Mouse (Mus musculus) midbrain, postnatal 0 days (tissue): ENCODE measurements around the gene Olfr654. TPM values are rescaled to one million over a fixed set of nuclear protein-coding genes. Genes with fewer than 3 reads are reported as not detected.
A peak's percentile ranks its signal among the peaks of the same experiment; 100 is the strongest.

Experiments used
- ATAC-seq: fragments of 200-750 bp; cut with Nextera tagmentation; 2 replicates; pipeline ENCODE4 v1.8.0; 2017; ENCODE audit warnings: moderate number of reproducible peaks, mild to moderate bottlenecking, moderate TSS enrichment, moderate library complexity; ENCODE audit not compliant: low FRiP score
- DNase-seq: peaks from one replicate; pipeline ENCODE4 v3.0.0-alpha.2; 2015; ENCODE audit warnings: low spot score
- H3K27ac ChIP-seq: fragments of 300-500 bp; sonication (generic); 2 replicates; pipeline ENCODE4 v1.5.1; 2014; ENCODE audit warnings: low read depth, mild to moderate bottlenecking, low read length, mixed read lengths
- H3K27me3 ChIP-seq: fragments of 300-500 bp; sonication (generic); 2 replicates; pipeline ENCODE4 v1.6.1; 2014; ENCODE audit warnings: low read length, control low read depth, mixed read lengths; ENCODE audit not compliant: insufficient read depth
- H3K36me3 ChIP-seq: fragments of 300-500 bp; sonication (generic); 2 replicates; pipeline ENCODE4 v1.6.1; 2014; ENCODE audit warnings: low read length, control low read depth, mixed read lengths; ENCODE audit not compliant: insufficient read depth
- H3K4me1 ChIP-seq: fragments of 300-500 bp; sonication (generic); 2 replicates; pipeline ENCODE4 v1.6.1; 2014; ENCODE audit warnings: mild to moderate bottlenecking, control low read depth, antibody characterized with exemption, low read length, mixed read lengths; ENCODE audit not compliant: insufficient read depth
- H3K4me2 ChIP-seq: fragments of 300-500 bp; sonication (generic); 2 replicates; pipeline ENCODE4 v1.6.1; 2014; ENCODE audit warnings: low read depth, mild to moderate bottlenecking, low read length, mixed read lengths; ENCODE audit not compliant: poor library complexity, severe bottlenecking
- H3K4me3 ChIP-seq: fragments of 300-500 bp; sonication (generic); 2 replicates; pipeline ENCODE4 v1.5.1; 2014; ENCODE audit warnings: low read depth, mild to moderate bottlenecking, low read length, moderate library complexity
- H3K9ac ChIP-seq: fragments of 300-500 bp; sonication (generic); replicated peaks from 2 replicates; pipeline ENCODE4 v1.6.1; 2014; ENCODE audit warnings: mild to moderate bottlenecking, low read length, moderate library complexity, mixed read lengths; ENCODE audit not compliant: poor library complexity, severe bottlenecking
- H3K9me3 ChIP-seq: fragments of 300-500 bp; sonication (generic); 2 replicates; pipeline ENCODE4 v1.6.1; 2016; ENCODE audit warnings: low read length, control low read depth
- CTCF ChIP-seq: IDR thresholded peaks from 2 replicates; pipeline ENCODE4 v1.5.1; 2016; ENCODE audit warnings: antibody characterized with exemption, mild to moderate bottlenecking
- WGBS: fragments of 180-500 bp; shearing (Covaris S2); extraction: QIAGEN DNeasy Blood & Tissue Kit; methylation state at CpG from one replicate; pipeline ENCODE4 v1.1.7; 2014; 5-methylcytosine and 5-hydroxymethylcytosine counted together
- polyA plus RNA-seq: library from polyadenylated mRNA; unstranded; fragments of >200 nt; fragmentation: Nextera tagmentation; extraction: Ambion mirVana; gene quantifications from 2 replicates; pipeline ENCODE4 v1.2.1, GENCODE M21; 2015
- total RNA-seq: library from RNA; depleted of rRNA; stranded (reverse); fragments of >200 nt; gene quantifications from 2 replicates; pipeline ENCODE4 v1.2.3, GENCODE M21; 2014; rRNA removed

The Olfr654 gene
- total and polyA plus RNA-seq, 2 experiments from 2014 or later: not detected

GRCm38 (mm10) chr7:104581429-104581828 is 5.4 kb upstream of the Olfr654 start:
- H3K4me3 ChIP-seq: no peak overlapping the region
- no peaks in the 10 kb centered on the region for H3K27me3 ChIP-seq
- H3K4me2 ChIP-seq: no peak overlapping the region
- no peak for TF ChIP-seq CTCF
- DNase-seq (no peak), ATAC-seq (no peak)
- H3K27ac ChIP-seq: no peak overlapping the region
- H3K9ac ChIP-seq: no peak overlapping the region
- no peaks in the 10 kb centered on the region for H3K4me1 ChIP-seq
- WGBS: 88% methylated on average over 4 of the region's 4 CpGs
- no peaks in the 10 kb centered on the region for H3K36me3 ChIP-seq
- H3K9me3 ChIP-seq: no peaks in the 10 kb centered on the region

DNA sequence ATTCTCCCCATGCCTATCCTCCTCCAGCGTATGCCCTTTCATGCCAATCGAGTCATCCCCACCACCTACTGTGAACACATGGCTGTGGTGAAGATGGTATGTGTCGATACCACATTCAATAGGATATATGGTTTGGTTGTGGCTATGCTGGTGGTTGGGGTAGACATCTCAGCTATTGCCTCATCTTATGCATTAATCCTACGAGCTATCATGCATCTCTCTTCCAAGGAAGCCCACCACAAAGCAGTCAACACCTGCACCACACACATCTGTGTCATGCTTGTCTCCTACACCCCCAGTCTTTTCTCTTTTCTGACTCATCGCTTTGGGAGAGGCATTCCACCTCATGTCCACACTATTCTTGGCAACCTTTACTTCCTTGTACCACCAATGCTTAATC is 1.4 kb downstream of the Olfr654 start:
- no peak for ATAC-seq
- no peak for DNase-seq
- Histone ChIP-seq H3K4me1 (no peaks in the 10 kb centered on the region), H3K9me3 (no peaks in the 10 kb centered on the region), H3K9ac (no peak overlapping the region), H3K36me3 (no peaks in the 10 kb centered on the region), H3K4me2 (no peak overlapping the region), H3K4me3 (no peak overlapping the region), H3K27ac (no peak overlapping the region), H3K27me3 (no peaks in the 10 kb centered on the region)
- 87% methylated on average over 5 of the region's 5 CpGs for WGBS
- TF ChIP-seq CTCF: no peak

GRCm38 (mm10) chr7:104601679-104602078 is 14.9 kb downstream of the Olfr654 start, which contains the start of gene Olfr655:
Gene Olfr655, minus strand, starts transcription at chr7:104601779.
- Histone ChIP-seq H3K4me1 (no peaks in the 10 kb centered on the region), H3K27me3 (no peaks in the 10 kb centered on the region), H3K36me3 (no peaks in the 10 kb centered on the region), H3K4me3 (no peak within 1 kb of the TSS), H3K9ac (no peak within 1 kb of the TSS), H3K27ac (no peak within 1 kb of the TSS), H3K9me3 (no peaks in the 10 kb centered on the region), H3K4me2 (no peak within 1 kb of the TSS)
- TF ChIP-seq CTCF: no peak
- ATAC-seq (no peak), DNase-seq (no peak)
- WGBS: 89% methylated on average over 2 of the region's 2 CpGs

DNA sequence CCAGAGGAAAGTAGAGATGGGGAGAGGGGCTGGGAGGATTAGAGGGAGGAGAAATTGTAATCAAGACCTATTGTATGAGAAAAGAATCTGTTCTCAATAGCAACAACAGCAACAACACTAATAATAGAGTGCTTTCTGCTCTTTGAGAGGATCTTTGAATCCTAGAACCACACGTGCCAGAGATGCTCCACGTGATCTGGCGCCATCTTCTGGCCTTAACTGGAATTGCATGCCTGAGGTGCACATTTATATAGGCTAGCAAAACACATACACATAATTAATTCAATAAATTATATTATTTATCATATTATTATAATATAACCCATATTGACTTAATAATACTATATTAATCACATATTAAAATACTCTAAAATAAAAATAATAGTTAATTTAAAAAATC is 16.3 kb downstream of the Olfr654 start:
- 1% methylated on average over 3 of the region's 3 CpGs for WGBS
- Histone ChIP-seq H3K9ac (no peak overlapping the region), H3K9me3 (no peaks in the 10 kb centered on the region), H3K27me3 (no peaks in the 10 kb centered on the region), H3K4me3 (no peak overlapping the region), H3K4me2 (no peak overlapping the region), H3K36me3 (no peaks in the 10 kb centered on the region), H3K4me1 (no peaks in the 10 kb centered on the region), H3K27ac (no peak overlapping the region)
- DNase-seq (no peak), ATAC-seq (no peak)
- TF ChIP-seq CTCF: peak; percentile 61

DNA sequence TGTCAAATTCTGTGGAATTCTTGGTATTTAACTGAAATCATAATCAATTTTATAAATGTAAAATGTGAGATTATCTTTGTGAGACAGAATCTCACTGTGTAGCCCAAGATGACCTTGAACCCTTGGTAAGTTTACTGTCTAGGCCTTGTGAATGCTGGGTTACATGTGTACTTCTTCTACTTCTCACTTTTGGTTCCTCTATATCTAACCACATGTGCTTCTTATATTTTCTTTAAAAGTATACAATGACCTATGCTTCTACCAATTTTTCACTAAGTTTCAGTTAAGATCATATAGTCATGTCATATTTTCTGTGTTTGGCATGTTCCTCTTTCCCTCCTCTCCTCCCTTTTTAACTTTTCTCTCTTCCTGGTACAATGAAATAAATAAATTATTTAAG is 17.9 kb downstream of the Olfr654 start:
- no peak overlapping the region for H3K4me3 ChIP-seq
- no peak for TF ChIP-seq CTCF
- no peak for ATAC-seq
- H3K9me3 ChIP-seq: no peaks in the 10 kb centered on the region
- no peaks in the 10 kb centered on the region for H3K4me1 ChIP-seq
- H3K36me3 ChIP-seq: no peaks in the 10 kb centered on the region
- H3K4me2 ChIP-seq: no peak overlapping the region
- no peak overlapping the region for H3K27ac ChIP-seq
- H3K9ac ChIP-seq: no peak overlapping the region
- no peaks in the 10 kb centered on the region for H3K27me3 ChIP-seq
- no peak for DNase-seq

- no peak for ATAC-seq
- no peak for TF ChIP-seq CTCF
- no peak for DNase-seq
- Histone ChIP-seq H3K9ac (no peak within 1 kb of the TSS), H3K9me3 (no peaks in the 10 kb centered on the region), H3K4me1 (no peaks in the 10 kb centered on the region), H3K36me3 (no peaks in the 10 kb centered on the region), H3K4me3 (no peak within 1 kb of the TSS), H3K27me3 (no peaks in the 10 kb centered on the region), H3K27ac (no peak within 1 kb of the TSS), H3K4me2 (no peak within 1 kb of the TSS)
- 62% methylated on average over 4 of the region's 4 CpGs for WGBS
Measured at GRCm38 (mm10) chr7:104613655-104614054, 26.8 kb downstream of the Olfr654 start, which contains the start of gene Olfr656. Gene Olfr656, plus strand, starts transcription at chr7:104613955.

- Histone ChIP-seq H3K9me3 (no peaks in the 10 kb centered on the region), H3K4me1 (no peaks in the 10 kb centered on the region), H3K27ac (no peak within 1 kb of the TSS), H3K4me2 (no peak within 1 kb of the TSS), H3K9ac (no peak within 1 kb of the TSS), H3K36me3 (no peaks in the 10 kb centered on the region), H3K4me3 (no peak within 1 kb of the TSS), H3K27me3 (no peaks in the 10 kb centered on the region)
- ATAC-seq (no peak), DNase-seq (no peak)
- TF ChIP-seq CTCF: no peak
Measured at GRCm38 (mm10) chr7:104624494-104624893, 37.7 kb downstream of the Olfr654 start, which contains the start of gene Olfr657. Gene Olfr657, plus strand, starts transcription at chr7:104624794.

Other genes with a start within 250 kb of the Olfr654 start
- 3.5 and 3.6 TPM in 2 replicates for gene Trim12c, start 233.7 kb upstream of the Olfr654 start, total RNA-seq
- 0.57 and 0.58 TPM in 2 replicates for gene Trim12c, start 233.7 kb upstream of the Olfr654 start, polyA plus RNA-seq
- gene Trim30b, start 217.1 kb upstream of the Olfr654 start, total RNA-seq: not detected in 2 replicates
- gene Trim30b, start 217.1 kb upstream of the Olfr654 start, polyA plus RNA-seq: 0.11 TPM in 1 of 2 replicates, not detected in the other
- gene Trim30c, start 186.2 kb upstream of the Olfr654 start, total RNA-seq: 0.88 TPM in 1 of 2 replicates, not detected in the other
- gene Trim30c, start 186.2 kb upstream of the Olfr654 start, polyA plus RNA-seq: 0.16 TPM in 1 of 2 replicates, not detected in the other
- 1.5 and 1.7 TPM in 2 replicates for gene Trim30a, start 121.8 kb upstream of the Olfr654 start, total RNA-seq
- gene Trim30a, start 121.8 kb upstream of the Olfr654 start, polyA plus RNA-seq: 0.73 and 0.94 TPM in 2 replicates
- 1.7 and 1.9 TPM in 2 replicates for gene Trim30d, start 79.2 kb upstream of the Olfr654 start, total RNA-seq
- gene Trim30d, start 79.2 kb upstream of the Olfr654 start, polyA plus RNA-seq: 0.90 and 1.1 TPM in 2 replicates
- not detected in 2 replicates for gene Olfr651, start 36.9 kb upstream of the Olfr654 start, total RNA-seq
- gene Olfr651, start 36.9 kb upstream of the Olfr654 start, polyA plus RNA-seq: not detected in 2 replicates
- gene Olfr652, start 26.1 kb upstream of the Olfr654 start, total RNA-seq: not detected in 2 replicates
- not detected in 2 replicates for gene Olfr652, start 26.1 kb upstream of the Olfr654 start, polyA plus RNA-seq
- not detected in 2 replicates for gene Olfr653, start 9.7 kb upstream of the Olfr654 start, total RNA-seq
- not detected in 2 replicates for gene Olfr653, start 9.7 kb upstream of the Olfr654 start, polyA plus RNA-seq
- 0.38 TPM in 1 of 2 replicates, not detected in the other for gene Olfr655, start 14.8 kb downstream of the Olfr654 start, total RNA-seq
- not detected in 2 replicates for gene Olfr655, start 14.8 kb downstream of the Olfr654 start, polyA plus RNA-seq
- not detected in 2 replicates for gene Olfr656, start 26.9 kb downstream of the Olfr654 start, total RNA-seq
- not detected in 2 replicates for gene Olfr656, start 26.9 kb downstream of the Olfr654 start, polyA plus RNA-seq
- not detected in 2 replicates for gene Olfr657, start 37.8 kb downstream of the Olfr654 start, total RNA-seq
- gene Olfr657, start 37.8 kb downstream of the Olfr654 start, polyA plus RNA-seq: not detected in 2 replicates
- 0.05 and 0.42 TPM in 2 replicates for gene Olfr658, start 60.3 kb downstream of the Olfr654 start, total RNA-seq
- 0.20 and 0.25 TPM in 2 replicates for gene Olfr658, start 60.3 kb downstream of the Olfr654 start, polyA plus RNA-seq
- not detected in 2 replicates for gene Olfr659, start 79.7 kb downstream of the Olfr654 start, total RNA-seq
- gene Olfr659, start 79.7 kb downstream of the Olfr654 start, polyA plus RNA-seq: not detected in 2 replicates
- gene Olfr661, start 99.5 kb downstream of the Olfr654 start, total RNA-seq: not detected in 2 replicates
- not detected in 2 replicates for gene Olfr661, start 99.5 kb downstream of the Olfr654 start, polyA plus RNA-seq
- not detected in 2 replicates for gene Usp17le, start 190.4 kb downstream of the Olfr654 start, total RNA-seq
- not detected in 2 replicates for gene Usp17le, start 190.4 kb downstream of the Olfr654 start, polyA plus RNA-seq